Mouse (Mus musculus): ENCODE results near the gene BC048562. TPM values are rescaled to one million over a fixed set of nuclear protein-coding genes. Genes with fewer than 3 reads are reported as not detected.
A peak's percentile ranks its signal among the peaks of the same experiment; 100 is the strongest.

BC048562 gene
- total and polyA plus RNA-seq, 2 experiments from 2014 or later = not detected

- DNase-seq (ENCODE audit: low spot score) (no peak), ATAC-seq (ENCODE audit: low FRiP score) (no peak)
- H3K9me3 ChIP-seq (ENCODE audit: low read length) = no peaks in the 10 kb centered on the region
- 90% methylated on average over 17 of the region's 17 CpGs for WGBS
- H3K27ac ChIP-seq (ENCODE audit: low read depth, low read length) = no peak overlapping the region
- 0 out of 2 replicates have a peak, but pooled peaks cover 9% of the 10 kb centered on the region for H3K4me1 ChIP-seq (ENCODE audit: insufficient read depth, low read length)
- H3K9ac ChIP-seq (replicated peaks; ENCODE audit: low read length, poor library complexity, severe bottlenecking) = no peak overlapping the region
- peaks cover 10% of the 10 kb centered on the region for H3K36me3 ChIP-seq (ENCODE audit: insufficient read depth, low read length)
- TF ChIP-seq CTCF (IDR thresholded peaks at IDR 0.05) = no peak
- no peak overlapping the region for H3K4me3 ChIP-seq (ENCODE audit: low read depth, low read length)
- no peak overlapping the region for H3K4me2 ChIP-seq (ENCODE audit: low read depth, low read length, poor library complexity, severe bottlenecking)
- H3K27me3 ChIP-seq (ENCODE audit: insufficient read depth, low read length) = no peaks in the 10 kb centered on the region
These were observed 52.1 kb downstream of the BC048562 start for GRCm38 (mm10) chr9:108488403-108488802.

- peaks cover 18% of the 10 kb centered on the region for H3K36me3 ChIP-seq (ENCODE audit: insufficient read depth, low read length)
- no peaks in the 10 kb centered on the region for H3K27me3 ChIP-seq (ENCODE audit: insufficient read depth, low read length)
- H3K27ac ChIP-seq (ENCODE audit: low read depth, low read length) = no peak overlapping the region
- DNase-seq (ENCODE audit: low spot score) (no peak), ATAC-seq (ENCODE audit: low FRiP score) (no peak)
- no peaks in the 10 kb centered on the region for H3K9me3 ChIP-seq (ENCODE audit: low read length)
- TF ChIP-seq CTCF (IDR thresholded peaks at IDR 0.05) = no peak
- H3K4me2 ChIP-seq (ENCODE audit: low read depth, low read length, poor library complexity, severe bottlenecking) = no peak overlapping the region
- H3K4me1 ChIP-seq (ENCODE audit: insufficient read depth, low read length) = 0 out of 2 replicates have a peak, but pooled peaks cover 9% of the 10 kb centered on the region
- H3K4me3 ChIP-seq (ENCODE audit: low read depth, low read length) = no peak overlapping the region
- 98% methylated on average over 20 of the region's 20 CpGs for WGBS
- H3K9ac ChIP-seq (replicated peaks; ENCODE audit: low read length, poor library complexity, severe bottlenecking) = no peak overlapping the region
These were observed 52.9 kb downstream of the BC048562 start for GRCm38 (mm10) chr9:108489215-108489614.

DNA sequence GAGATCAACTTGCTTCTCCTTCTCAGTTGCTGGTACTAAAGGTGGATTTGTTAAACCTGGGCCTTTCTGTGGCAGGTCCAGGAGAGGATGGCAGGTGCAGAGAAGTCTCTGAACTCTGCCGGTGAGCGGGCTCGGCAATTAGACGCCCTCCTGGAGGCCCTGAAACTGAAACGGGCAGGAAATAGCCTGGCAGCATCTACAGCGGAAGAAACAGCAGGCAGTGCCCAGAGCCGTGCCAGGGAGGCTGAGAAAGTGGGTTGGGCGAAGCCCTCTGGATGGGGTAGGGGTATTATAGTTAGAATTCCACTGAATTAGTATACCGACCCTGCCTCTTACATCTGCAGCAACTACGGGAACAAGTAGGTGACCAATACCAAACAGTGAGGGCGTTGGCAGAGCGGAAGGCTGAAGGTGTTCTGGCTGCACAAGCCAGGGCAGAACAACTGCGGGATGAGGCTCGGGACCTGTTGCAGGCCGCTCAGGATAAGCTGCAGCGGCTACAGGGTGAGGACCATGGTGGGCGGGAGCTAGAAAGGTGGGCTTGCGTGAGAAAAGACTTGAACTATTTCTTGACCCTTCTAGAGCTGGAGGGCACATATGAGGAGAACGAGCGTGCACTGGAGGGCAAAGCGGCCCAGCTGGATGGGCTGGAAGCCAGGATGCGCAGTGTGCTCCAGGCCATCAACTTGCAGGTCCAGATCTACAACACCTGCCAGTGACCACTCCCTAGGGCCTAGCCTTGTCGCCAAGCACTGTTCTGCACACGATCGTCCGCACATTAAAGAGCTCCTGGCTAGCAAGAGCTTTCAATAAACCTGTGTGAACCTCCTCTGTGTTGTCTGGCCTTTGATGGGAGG, 53.6 kb downstream of the BC048562 start:
- peak overlapping the region; percentile 96 for H3K4me3 ChIP-seq (ENCODE audit: low read depth, low read length)
- 0 out of 2 replicates have a peak, but pooled peaks cover 9% of the 10 kb centered on the region for H3K4me1 ChIP-seq (ENCODE audit: insufficient read depth, low read length)
- ATAC-seq (ENCODE audit: low FRiP score) (peak; percentile 1; the same call in 1 of the 2 replicates), DNase-seq (ENCODE audit: low spot score) (no peak)
- peak overlapping the region; percentile 97 for H3K27ac ChIP-seq (ENCODE audit: low read depth, low read length)
- peaks cover 26% of the 10 kb centered on the region for H3K36me3 ChIP-seq (ENCODE audit: insufficient read depth, low read length)
- H3K9me3 ChIP-seq (ENCODE audit: low read length) = no peaks in the 10 kb centered on the region
- H3K4me2 ChIP-seq (ENCODE audit: low read depth, low read length, poor library complexity, severe bottlenecking) = peak overlapping the region; percentile 57
- no peak for TF ChIP-seq CTCF (IDR thresholded peaks at IDR 0.05)
- peak overlapping the region; percentile 84 for H3K9ac ChIP-seq (replicated peaks; ENCODE audit: low read length, poor library complexity, severe bottlenecking)
- WGBS = 65% methylated on average over 26 of the region's 26 CpGs
- H3K27me3 ChIP-seq (ENCODE audit: insufficient read depth, low read length) = no peaks in the 10 kb centered on the region

- Histone ChIP-seq H3K4me3 (ENCODE audit: low read depth, low read length) (peak within 1 kb of the TSS; percentile 96), H3K36me3 (ENCODE audit: insufficient read depth, low read length) (peaks cover 32% of the 10 kb centered on the region), H3K27ac (ENCODE audit: low read depth, low read length) (peak within 1 kb of the TSS; percentile 97), H3K27me3 (ENCODE audit: insufficient read depth, low read length) (no peaks in the 10 kb centered on the region), H3K4me1 (ENCODE audit: insufficient read depth, low read length) (0 out of 2 replicates have a peak, but pooled peaks cover 9% of the 10 kb centered on the region), H3K4me2 (ENCODE audit: low read depth, low read length, poor library complexity, severe bottlenecking) (peak within 1 kb of the TSS; percentile 57), H3K9ac (replicated peaks; ENCODE audit: low read length, poor library complexity, severe bottlenecking) (peak within 1 kb of the TSS; percentile 84), H3K9me3 (ENCODE audit: low read length) (no peaks in the 10 kb centered on the region)
- no peak for TF ChIP-seq CTCF (IDR thresholded peaks at IDR 0.05)
- under 1% methylated on average over 67 of the region's 69 CpGs for WGBS
- peak; percentile 98 for DNase-seq (ENCODE audit: low spot score)
- peak; percentile 93 for ATAC-seq (ENCODE audit: low FRiP score)
These were observed 54.4 kb downstream of the BC048562 start, which contains the start of gene Usp19 for GRCm38 (mm10) chr9:108490559-108491285. TSS of gene Usp19 (plus strand) at chr9:108490602.

DNA sequence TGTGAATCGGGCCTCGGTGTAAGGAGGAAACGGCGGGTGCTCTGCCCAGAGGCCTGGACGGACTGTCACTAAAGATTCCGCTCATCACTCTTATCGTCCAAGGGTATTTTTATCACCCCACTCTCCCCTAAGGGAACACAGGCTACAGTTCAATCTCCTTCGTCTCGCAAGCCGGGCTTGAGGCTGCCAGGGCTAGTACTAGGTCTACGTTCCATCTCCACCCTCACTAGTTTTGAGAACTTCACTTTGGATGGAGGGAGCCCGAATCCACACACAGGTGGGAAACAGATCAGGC, 55.0 kb downstream of the BC048562 start:
- Histone ChIP-seq H3K27ac (ENCODE audit: low read depth, low read length) (peak overlapping the region; percentile 97), H3K4me2 (ENCODE audit: low read depth, low read length, poor library complexity, severe bottlenecking) (peak overlapping the region; percentile 57), H3K27me3 (ENCODE audit: insufficient read depth, low read length) (no peaks in the 10 kb centered on the region), H3K9me3 (ENCODE audit: low read length) (no peaks in the 10 kb centered on the region), H3K4me1 (ENCODE audit: insufficient read depth, low read length) (0 out of 2 replicates have a peak, but pooled peaks cover 9% of the 10 kb centered on the region), H3K9ac (replicated peaks; ENCODE audit: low read length, poor library complexity, severe bottlenecking) (peak overlapping the region; percentile 84), H3K4me3 (ENCODE audit: low read depth, low read length) (peak overlapping the region; percentile 96), H3K36me3 (ENCODE audit: insufficient read depth, low read length) (peaks cover 38% of the 10 kb centered on the region)
- ATAC-seq (ENCODE audit: low FRiP score) (no peak), DNase-seq (ENCODE audit: low spot score) (no peak)
- 10% methylated on average over 12 of the region's 12 CpGs for WGBS
- TF ChIP-seq CTCF (IDR thresholded peaks at IDR 0.05) = no peak
